Mouse (Mus musculus) layer of hippocampus, adult 2 months (tissue): Measurements from ENCODE around the gene Alyref. TPM values are rescaled to one million over a fixed set of nuclear protein-coding genes. Genes with fewer than 3 reads are reported as not detected.

Experiments used
- DNase-seq, 2 experiments: peaks; one replicate each; pipeline ENCODE4 v3.0.0; 2022; ENCODE audit warnings: low spot score in 2 of 2
- H3K27ac ChIP-seq: fragments of 200-600 bp; 2 replicates; pipeline ENCODE4 v1.8.1; 2022
- H3K4me3 ChIP-seq: fragments of 200-600 bp; 2 replicates; pipeline ENCODE4 v1.8.1; 2022; ENCODE audit warnings: mild to moderate bottlenecking
- CTCF ChIP-seq: fragments of 200-600 bp; conservative IDR thresholded peaks from 2 replicates; pipeline ENCODE4 v1.8.1; 2022; ENCODE audit warnings: antibody characterized with exemption, mild to moderate bottlenecking, moderate library complexity
- microRNA-seq, 2 experiments: library from miRNA; unstranded; fragments of <30 nt; microRNA quantifications; one replicate each; pipeline ENCODE4 v1.2.0; 2021
- total RNA-seq, 2 experiments: library from RNA; stranded (reverse); gene quantifications; 2 replicates each; pipeline ENCODE4 v1.2.3; 2021

Alyref gene
- total RNA-seq, 2 experiments from 2014 or later = 58.0 to 66.8 TPM

GRCm38 (mm10) chr11:120550810-120551440, 47.2 kb downstream of the Alyref start, which contains the start of gene Ppp1r27:
Ppp1r27 (minus strand) TSS chr11:120551132.
- H3K4me3 ChIP-seq = peak within 1 kb of the TSS; percentile 98
- no peak for DNase-seq
- peak within 1 kb of the TSS; percentile 95 for H3K27ac ChIP-seq
- TF ChIP-seq CTCF = no peak

- no peak for DNase-seq
- H3K27ac ChIP-seq = peak overlapping the region; percentile 95
- TF ChIP-seq CTCF = no peak
- peak overlapping the region; percentile 98 for H3K4me3 ChIP-seq
Observed at GRCm38 (mm10) chr11:120549986-120550809, 48.0 kb downstream of the Alyref start.

GRCm38 (mm10) chr11:120549168-120549945, 48.8 kb downstream of the Alyref start, which contains the start of gene Mcrip1:
Mcrip1 (minus strand) TSS chr11:120549727.
- no peak for TF ChIP-seq CTCF
- Histone ChIP-seq H3K27ac (peak within 1 kb of the TSS; percentile 95), H3K4me3 (peak within 1 kb of the TSS; percentile 98)

GRCm38 (mm10) chr11:120548786-120549167, 49.4 kb downstream of the Alyref start:
- DNase-seq = no peak
- peak overlapping the region; percentile 91 for H3K27ac ChIP-seq
- peak overlapping the region; percentile 98 for H3K4me3 ChIP-seq
- no peak for TF ChIP-seq CTCF

More at GRCm38 (mm10) chr11:120549168-120549945, 48.8 kb downstream of the Alyref start, which contains the start of gene Mcrip1:
- DNase-seq = peak; percentile 90 to 96

- TF ChIP-seq CTCF = no peak
- DNase-seq = no peak
- no peak overlapping the region for H3K27ac ChIP-seq
- H3K4me3 ChIP-seq = peak overlapping the region; percentile 98
Observed at GRCm38 (mm10) chr11:120548214-120548613, 50.0 kb downstream of the Alyref start.

GRCm38 (mm10) chr11:120547469-120547868, 50.7 kb downstream of the Alyref start:
- peak; percentile 52 for TF ChIP-seq CTCF

GRCm38 (mm10) chr11:120545964-120546363, 52.2 kb downstream of the Alyref start:
- H3K27ac ChIP-seq = no peak overlapping the region
- no peak for DNase-seq
- TF ChIP-seq CTCF = no peak
- no peak overlapping the region for H3K4me3 ChIP-seq

More at GRCm38 (mm10) chr11:120547469-120547868, 50.7 kb downstream of the Alyref start:
- Histone ChIP-seq H3K27ac (no peak overlapping the region), H3K4me3 (no peak overlapping the region)
- no peak for DNase-seq

GRCm38 (mm10) chr11:120542376-120542775, 55.8 kb downstream of the Alyref start:
- H3K4me3 ChIP-seq = no peak overlapping the region
- no peak for DNase-seq
- H3K27ac ChIP-seq = no peak overlapping the region
- no peak for TF ChIP-seq CTCF

Small RNA genes lying within 50 kb of the gene (microRNA-seq; reads per million reads assigned to microRNA genes)
- gene Mir6936 = 0.32 to 2.4 reads per million in 2 experiments

Other genes with a start within 250 kb of the Alyref start
- 1,000 to 10,000 TPM; 1,285 to 1,295 TPM for gene Actg1, start 249.8 kb downstream of the Alyref start, total RNA-seq
- 1 to 10 TPM in 1 of 2 experiments, under 1 TPM in 1; 0.69 to 1.1 TPM for gene Fscn2, start 236.8 kb downstream of the Alyref start, total RNA-seq
- 10 to 100 TPM; 17.7 to 19.5 TPM for gene Faap100, start 219.6 kb downstream of the Alyref start, total RNA-seq
- 10 to 100 TPM; 64.1 to 70.1 TPM for gene Nploc4, start 160.7 kb downstream of the Alyref start, total RNA-seq
- under 1 TPM in 1 of 2 experiments, not detected in 1; 0.20 TPM for gene Tspan10, start 155.7 kb downstream of the Alyref start, total RNA-seq
- under 1 TPM in 1 of 2 experiments, not detected in 1; 0.44 TPM for gene Pde6g, start 144.9 kb downstream of the Alyref start, total RNA-seq
- 10 to 100 TPM; 17.7 to 19.0 TPM for gene Oxld1, start 140.3 kb downstream of the Alyref start, total RNA-seq
- 10 to 100 TPM; 20.0 to 32.3 TPM for gene Ccdc137, start 140.2 kb downstream of the Alyref start, total RNA-seq
- gene Arl16, start 130.8 kb downstream of the Alyref start, total RNA-seq = 10 to 100 TPM; 52.0 to 54.8 TPM
- gene Mrpl12, start 113.8 kb downstream of the Alyref start, total RNA-seq = 10 to 100 TPM; 63.2 to 68.1 TPM
- 10 to 100 TPM; 19.8 to 22.3 TPM for gene Slc25a10, start 106.5 kb downstream of the Alyref start, total RNA-seq
- not detected for gene Gcgr, start 67.7 kb downstream of the Alyref start, total RNA-seq
- 10 to 100 TPM; 65.2 to 67.6 TPM for gene Mcrip1, start 48.6 kb downstream of the Alyref start, total RNA-seq
- gene Ppp1r27, start 47.2 kb downstream of the Alyref start, total RNA-seq = not detected
- gene P4hb, start 25.1 kb downstream of the Alyref start, total RNA-seq = 100 to 1,000 TPM; 106 to 118 TPM
- gene Arhgdia, start 16.7 kb downstream of the Alyref start, total RNA-seq = 100 to 1,000 TPM; 270 to 277 TPM
- gene Anapc11, start 56 bp upstream of the Alyref start, total RNA-seq = 10 to 100 TPM; 87.1 to 89.6 TPM
- gene Npb, start 10.1 kb upstream of the Alyref start, total RNA-seq = 1 to 10 TPM; 1.3 to 1.7 TPM
- 100 to 1,000 TPM; 128 to 142 TPM for gene Pcyt2, start 19.6 kb upstream of the Alyref start, total RNA-seq
- 10 to 100 TPM; 42.9 to 46.4 TPM for gene Sirt7, start 26.9 kb upstream of the Alyref start, total RNA-seq
- gene Mafg, start 35.2 kb upstream of the Alyref start, total RNA-seq = 10 to 100 TPM; 71.6 to 80.3 TPM
- 1 to 10 TPM; 1.3 to 1.8 TPM for gene Pycr1, start 45.4 kb upstream of the Alyref start, total RNA-seq
- 1 to 10 TPM; 3.9 to 8.7 TPM for gene Myadml2, start 49.8 kb upstream of the Alyref start, total RNA-seq
- 1 to 10 TPM; 4.7 to 5.4 TPM for gene Notum, start 62.8 kb upstream of the Alyref start, total RNA-seq
- gene Aspscr1, start 74.6 kb upstream of the Alyref start, total RNA-seq = 10 to 100 TPM; 50.7 to 53.2 TPM
- gene Cenpx, start 115.4 kb upstream of the Alyref start, total RNA-seq = 10 to 100 TPM; 13.1 to 16.9 TPM
- 10 to 100 TPM; 60.0 to 70.4 TPM for gene Lrrc45, start 115.6 kb upstream of the Alyref start, total RNA-seq
- 10 to 100 TPM; 36.4 to 38.2 TPM for gene Rac3, start 123.1 kb upstream of the Alyref start, total RNA-seq
- gene Dcxr, start 128.9 kb upstream of the Alyref start, total RNA-seq = 10 to 100 TPM in 1 of 2 experiments, 1 to 10 TPM in 1; 9.9 to 11.3 TPM
- 1 to 10 TPM; 1.3 to 4.9 TPM for gene Cbr2, start 133.7 kb upstream of the Alyref start, total RNA-seq
- 10 to 100 TPM; 20.8 to 24.1 TPM for gene Hmga1b, start 164.4 kb upstream of the Alyref start, total RNA-seq
- 10 to 100 TPM; 67.7 to 69.7 TPM for gene Rfng, start 185.8 kb upstream of the Alyref start, total RNA-seq
- 100 to 1,000 TPM; 150 to 153 TPM for gene Gps1, start 185.9 kb upstream of the Alyref start, total RNA-seq
- 10 to 100 TPM; 45.6 to 46.2 TPM for gene Dus1l, start 198.0 kb upstream of the Alyref start, total RNA-seq
- gene Fasn, start 226.2 kb upstream of the Alyref start, total RNA-seq = 100 to 1,000 TPM; 184 to 185 TPM